Mouse (Mus musculus) heart, postnatal 0 days (tissue): ENCODE measurements around the gene Sardh. TPM values are rescaled to one million over a fixed set of nuclear protein-coding genes. Genes with fewer than 3 reads are reported as not detected.

Experiments
- ATAC-seq: fragments of 200-750 bp; cut with Nextera tagmentation; 2 replicates; pipeline ENCODE4 v1.8.0; 2017; ENCODE audit warnings: low read depth, moderate number of reproducible peaks, moderate library complexity; ENCODE audit not compliant: insufficient read depth
- DNase-seq: peaks from one replicate; pipeline ENCODE4 v3.0.0-alpha.2; 2016; ENCODE audit warnings: low spot score
- H3K27ac ChIP-seq: fragments of 300-500 bp; sonication (generic); 2 replicates; pipeline ENCODE4 v1.5.1; 2014; ENCODE audit warnings: low read depth, mild to moderate bottlenecking
- H3K27me3 ChIP-seq: fragments of 300-500 bp; sonication (generic); 2 replicates; pipeline ENCODE4 v1.6.1; 2014; ENCODE audit warnings: low read length, mixed read lengths; ENCODE audit not compliant: control insufficient read depth, insufficient read depth
- H3K36me3 ChIP-seq: fragments of 300-500 bp; sonication (generic); replicated peaks from 2 replicates; pipeline ENCODE4 v1.6.1; 2014; ENCODE audit warnings: low read length, mixed read lengths; ENCODE audit not compliant: control insufficient read depth, insufficient read depth
- H3K4me1 ChIP-seq: fragments of 300-500 bp; sonication (generic); 2 replicates; pipeline ENCODE4 v1.6.1; 2014; ENCODE audit warnings: antibody characterized with exemption; ENCODE audit not compliant: control insufficient read depth, insufficient read depth
- H3K4me2 ChIP-seq: fragments of 300-500 bp; sonication (generic); 2 replicates; pipeline ENCODE4 v1.6.1; 2014; ENCODE audit warnings: low read depth, mild to moderate bottlenecking, low read length, moderate library complexity
- H3K4me3 ChIP-seq: fragments of 300-500 bp; sonication (generic); 2 replicates; pipeline ENCODE4 v1.5.1; 2014; ENCODE audit warnings: low read depth, low read length
- H3K9ac ChIP-seq: fragments of 300-500 bp; sonication (generic); replicated peaks from 2 replicates; pipeline ENCODE4 v1.6.1; 2014; ENCODE audit warnings: low read depth, low read length, mixed read lengths
- H3K9me3 ChIP-seq: fragments of 300-500 bp; sonication (generic); replicated peaks from 2 replicates; pipeline ENCODE4 v1.6.1; 2016; ENCODE audit warnings: low read length; ENCODE audit not compliant: control insufficient read depth
- CTCF ChIP-seq: IDR thresholded peaks from 2 replicates; pipeline ENCODE4 v1.5.1; 2016; ENCODE audit warnings: antibody characterized with exemption, control low read depth, low read depth
- EP300 ChIP-seq: IDR thresholded peaks from 2 replicates; pipeline ENCODE4 v1.6.1; 2016; ENCODE audit warnings: antibody characterized with exemption, low read depth
- WGBS: fragments of 180-500 bp; shearing (Covaris S2); extraction: QIAGEN DNeasy Blood & Tissue Kit; methylation state at CpG from one replicate; pipeline ENCODE4 v1.1.7; 2014; 5-methylcytosine and 5-hydroxymethylcytosine counted together
- polyA plus RNA-seq: library from polyadenylated mRNA; unstranded; fragments of >200 nt; fragmentation: Nextera tagmentation; extraction: Ambion mirVana; gene quantifications from 2 replicates; pipeline ENCODE4 v1.2.1, GENCODE M21; 2015
- total RNA-seq: library from RNA; depleted of rRNA; stranded (reverse); fragments of >200 nt; gene quantifications from 2 replicates; pipeline ENCODE4 v1.2.3, GENCODE M21; 2014; ENCODE audit warnings: low replicate concordance

The Sardh gene
- total and polyA plus RNA-seq, 2 experiments from 2014 or later, result 20.7 to 31.6 TPM

GRCm38 (mm10) chr2:27235729-27236128, 12.4 kb downstream of the Sardh start:
- no peaks in the 10 kb centered on the region for H3K27me3 ChIP-seq
- H3K4me2 ChIP-seq, result no peak overlapping the region
- peaks cover 12% of the 10 kb centered on the region for H3K4me1 ChIP-seq
- H3K27ac ChIP-seq, result no peak overlapping the region
- H3K9me3 ChIP-seq, result no peaks in the 10 kb centered on the region
- 0 out of 2 replicates have a peak, but pooled peaks cover 4% of the 10 kb centered on the region for H3K36me3 ChIP-seq
- DNase-seq, result peak; percentile 65
- no peak overlapping the region for H3K4me3 ChIP-seq
- WGBS, result 11% methylated on average over 3 of the region's 3 CpGs
- TF ChIP-seq EP300, result no peak
- peak; percentile 81 for TF ChIP-seq CTCF
- no peak for ATAC-seq
- H3K9ac ChIP-seq, result no peak overlapping the region

- peak; percentile 51 for ATAC-seq
- TF ChIP-seq EP300 (no peak), CTCF (no peak)
- Histone ChIP-seq H3K4me3 (no peak overlapping the region), H3K27me3 (no peaks in the 10 kb centered on the region), H3K4me2 (no peak overlapping the region), H3K9me3 (no peaks in the 10 kb centered on the region), H3K9ac (peak overlapping the region; percentile 24; the same call in 1 of the 2 replicates), H3K27ac (0 out of 2 replicates have a peak overlapping the region, but pooled peaks have one; percentile 27), H3K4me1 (peaks cover 12% of the 10 kb centered on the region), H3K36me3 (0 out of 2 replicates have a peak, but pooled peaks cover 4% of the 10 kb centered on the region)
- DNase-seq, result peak; percentile 32
- 18% methylated on average over 7 of the region's 7 CpGs for WGBS
These were observed 15.8 kb downstream of the Sardh start for GRCm38 (mm10) chr2:27232376-27232775.

- Histone ChIP-seq H3K9ac (no peak overlapping the region), H3K4me1 (peaks cover 12% of the 10 kb centered on the region), H3K4me2 (no peak overlapping the region), H3K36me3 (peaks cover 9% of the 10 kb centered on the region; the same call in 1 of the 2 replicates), H3K4me3 (no peak overlapping the region), H3K27ac (no peak overlapping the region), H3K9me3 (no peaks in the 10 kb centered on the region), H3K27me3 (no peaks in the 10 kb centered on the region)
- ATAC-seq (no peak), DNase-seq (no peak)
- TF ChIP-seq CTCF, result no peak
- no peak for TF ChIP-seq EP300
- WGBS, result 85% methylated on average over 2 of the region's 2 CpGs
These were observed 18.5 kb downstream of the Sardh start for GRCm38 (mm10) chr2:27229481-27230105.

- DNase-seq, result no peak
- Histone ChIP-seq H3K4me1 (peaks cover 12% of the 10 kb centered on the region), H3K9me3 (no peaks in the 10 kb centered on the region), H3K27ac (no peak overlapping the region), H3K9ac (no peak overlapping the region), H3K27me3 (no peaks in the 10 kb centered on the region), H3K4me3 (no peak overlapping the region), H3K36me3 (peaks cover 6% of the 10 kb centered on the region; the same call in 1 of the 2 replicates), H3K4me2 (no peak overlapping the region)
- WGBS, result 85% methylated on average over 5 of the region's 5 CpGs
- 0 out of 2 replicates have a peak, but pooled peaks have one; percentile 28 for ATAC-seq
- TF ChIP-seq CTCF (peak; percentile 58), EP300 (no peak)
These were observed 19.2 kb downstream of the Sardh start for GRCm38 (mm10) chr2:27228809-27229480.

GRCm38 (mm10) chr2:27226572-27226971, 21.6 kb downstream of the Sardh start:
- Histone ChIP-seq H3K9ac (no peak overlapping the region), H3K4me3 (no peak overlapping the region), H3K4me1 (no peaks in the 10 kb centered on the region), H3K36me3 (peaks cover 5% of the 10 kb centered on the region; the same call in 1 of the 2 replicates), H3K27me3 (no peaks in the 10 kb centered on the region), H3K4me2 (no peak overlapping the region), H3K9me3 (no peaks in the 10 kb centered on the region), H3K27ac (no peak overlapping the region)
- TF ChIP-seq CTCF (no peak), EP300 (no peak)
- 51% methylated on average over 7 of the region's 7 CpGs for WGBS
- ATAC-seq (no peak), DNase-seq (no peak)
